Mouse (Mus musculus) liver, adult 2 months (tissue): Measurements from ENCODE around the gene Sbno1.
A peak's percentile ranks its signal among the peaks of the same experiment; 100 is the strongest.

Source experiments
- CTCF ChIP-seq: fragments of 200-500 bp; IDR thresholded peaks from 2 replicates; pipeline ENCODE4 v1.5.1; 2011; ENCODE audit warnings: low read depth, low read length, control low read depth
- POLR2A ChIP-seq: fragments of 200-500 bp; IDR thresholded peaks from 2 replicates; pipeline ENCODE4 v1.6.1; 2011; ENCODE audit warnings: low read length, control low read depth; ENCODE audit not compliant: insufficient read depth; ENCODE audit errors: extremely low read depth

GRCm38 (mm10) chr5:124425412-124426259 lies at the start of gene Sbno1:
- TF ChIP-seq POLR2A (peak; percentile 64; the same call in 1 of the 2 replicates), CTCF (no peak)
